Mouse (Mus musculus) bone marrow, adult 2 months (tissue): ENCODE results near the gene Acsf2.

Experiments used
- CTCF ChIP-seq: fragments of 200-500 bp; IDR thresholded peaks from 2 replicates; pipeline ENCODE4 v1.5.1; 2011; ENCODE audit warnings: low read length, control low read depth; ENCODE audit not compliant: control insufficient read depth, insufficient read depth
- POLR2A ChIP-seq: fragments of 200-500 bp; IDR thresholded peaks from 2 replicates; pipeline ENCODE4 v1.6.1; 2011; ENCODE audit warnings: low read depth, mild to moderate bottlenecking, control low read depth, low read length, borderline replicate concordance; ENCODE audit not compliant: control insufficient read depth

- TF ChIP-seq CTCF: no peak
- no peak for TF ChIP-seq POLR2A
Measured at GRCm38 (mm10) chr11:94542400-94542799, 59.3 kb downstream of the Acsf2 start.
